Mouse (Mus musculus) regulatory T cell (primary cell): Measurements from ENCODE around the gene Wdr95.
"Not testable (repeated sequence)": the region's sequence is repeated elsewhere in the genome, so short reads cannot be mapped to it uniquely, and the experiment has no call there.

Source experiments
- in situ Hi-C: fragments of 300-600 bp; cut with MboI, MseI; formaldehyde crosslinking; loops from one replicate; pipeline ENCODE4 v1.15.1; 2025; ENCODE audit warnings: high pct_unique_total_duplicates

The Wdr95 gene

DNA sequence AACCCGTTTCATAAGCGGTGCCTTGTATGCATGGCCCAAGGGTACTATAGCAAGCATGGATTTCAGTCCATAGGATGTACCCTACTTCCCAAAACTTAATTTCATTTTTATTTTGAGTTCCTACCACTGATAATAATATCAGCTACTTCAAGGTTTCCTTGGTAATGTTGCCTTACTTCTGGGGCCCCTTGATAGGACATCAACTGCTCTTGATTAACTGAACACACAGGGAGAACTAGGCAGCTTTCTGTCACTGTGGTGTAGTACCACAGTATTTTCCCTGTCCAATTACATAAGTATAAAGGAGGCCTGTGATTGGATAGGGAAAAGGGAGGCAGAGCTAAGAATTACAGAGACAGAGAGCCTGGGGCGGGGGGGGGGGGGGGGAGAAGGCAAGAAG is 13.6 kb upstream of the Wdr95 start:
- in situ Hi-C loops, result no loop called here

DNA sequence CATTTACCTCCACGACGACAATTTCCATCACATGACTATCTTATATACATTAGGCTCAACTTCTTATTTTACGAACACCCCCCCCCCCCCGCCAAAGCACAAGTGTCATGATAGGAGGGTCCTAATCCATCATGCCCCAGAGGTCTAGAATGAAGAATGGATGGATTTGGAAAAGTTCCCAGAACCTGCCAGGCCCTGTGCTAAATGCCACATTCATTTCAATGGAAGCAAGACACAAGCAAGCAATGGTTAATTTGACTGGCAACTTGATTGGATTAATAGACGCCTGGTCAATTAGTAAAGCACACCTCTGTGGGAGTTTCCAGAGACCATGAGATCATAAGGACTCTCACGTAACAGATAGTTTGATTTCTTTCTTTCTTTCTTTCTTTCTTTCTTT is 11.4 kb upstream of the Wdr95 start:
- in situ Hi-C loops, result no loop called here

DNA sequence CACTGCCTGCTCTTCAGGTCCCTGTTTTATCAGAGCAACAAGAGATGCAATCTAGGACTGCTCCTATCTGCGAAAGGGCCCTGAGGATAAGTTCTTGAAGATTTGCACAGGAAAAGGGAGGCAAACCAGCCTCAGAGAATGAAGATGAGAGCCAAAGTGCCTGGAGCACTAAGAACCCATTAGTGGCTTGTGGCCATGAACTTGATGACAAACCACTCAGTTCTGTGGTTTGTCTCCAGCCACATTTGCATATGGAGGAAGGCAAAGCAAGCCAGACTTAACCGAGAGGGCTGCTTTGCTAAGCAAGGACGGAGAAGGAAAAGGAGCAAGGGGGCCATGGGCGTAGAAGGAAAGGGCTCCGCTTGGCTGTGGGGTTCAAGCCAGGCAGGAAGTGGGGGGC is 7.7 kb upstream of the Wdr95 start:
- in situ Hi-C loops, result loop anchor here (5.0 kb wide), 1 partner anchor 1024 kb away; no protein-coding TSS in a partner anchor

DNA sequence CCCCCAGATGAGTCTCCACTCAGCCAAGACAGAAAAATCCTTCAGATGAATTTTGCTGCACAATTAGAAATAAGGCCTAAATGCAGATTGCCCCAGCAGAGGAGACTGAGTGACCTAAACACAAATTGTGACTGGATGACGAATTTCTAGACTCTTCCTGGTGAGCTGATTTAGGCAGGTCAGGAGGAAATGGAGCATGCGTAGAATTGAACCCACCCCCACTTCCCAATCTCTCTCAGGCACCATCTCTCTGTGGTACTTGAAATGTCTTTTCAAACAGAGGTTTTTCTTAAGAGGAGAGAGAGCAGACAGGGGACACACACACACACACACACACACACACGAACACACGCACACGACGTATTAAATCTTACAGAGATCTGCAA is 4.6 kb upstream of the Wdr95 start:
- in situ Hi-C loops, result loop anchor here (5.0 kb wide), 1 partner anchor 1027 kb away; no protein-coding TSS in a partner anchor

DNA sequence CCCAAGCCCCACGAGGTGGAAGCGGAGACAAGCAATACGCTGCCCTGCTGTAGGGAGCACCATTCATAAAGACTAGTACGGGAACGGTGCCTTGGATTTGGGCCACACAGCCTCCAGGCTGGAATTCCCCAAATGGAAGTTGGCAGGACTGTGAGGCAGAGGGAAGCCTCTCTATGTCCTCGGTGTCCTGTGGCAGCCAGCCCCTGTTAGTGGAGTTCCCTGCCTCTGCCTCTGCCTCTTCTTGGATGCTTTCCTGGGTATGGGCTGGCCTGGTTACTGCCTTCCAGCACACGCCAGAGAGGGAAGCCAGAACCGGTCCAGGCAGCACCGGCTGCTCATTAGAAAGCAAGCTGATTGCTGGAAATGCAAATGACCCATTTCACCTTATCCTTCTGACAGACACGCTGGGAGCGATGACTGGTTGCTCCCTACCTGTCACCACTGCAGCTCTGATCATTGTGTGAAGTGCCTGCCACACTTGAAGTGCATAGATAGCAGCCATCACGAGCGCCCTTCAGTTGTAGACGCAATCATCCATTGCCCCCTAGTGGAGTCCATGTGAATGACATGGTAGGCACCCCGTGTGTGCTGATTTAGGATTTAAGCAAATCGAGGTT is 4.1 kb upstream of the Wdr95 start:
- in situ Hi-C loops, result loop anchor here (5.0 kb wide), 1 partner anchor 1027 kb away; no protein-coding TSS in a partner anchor

DNA sequence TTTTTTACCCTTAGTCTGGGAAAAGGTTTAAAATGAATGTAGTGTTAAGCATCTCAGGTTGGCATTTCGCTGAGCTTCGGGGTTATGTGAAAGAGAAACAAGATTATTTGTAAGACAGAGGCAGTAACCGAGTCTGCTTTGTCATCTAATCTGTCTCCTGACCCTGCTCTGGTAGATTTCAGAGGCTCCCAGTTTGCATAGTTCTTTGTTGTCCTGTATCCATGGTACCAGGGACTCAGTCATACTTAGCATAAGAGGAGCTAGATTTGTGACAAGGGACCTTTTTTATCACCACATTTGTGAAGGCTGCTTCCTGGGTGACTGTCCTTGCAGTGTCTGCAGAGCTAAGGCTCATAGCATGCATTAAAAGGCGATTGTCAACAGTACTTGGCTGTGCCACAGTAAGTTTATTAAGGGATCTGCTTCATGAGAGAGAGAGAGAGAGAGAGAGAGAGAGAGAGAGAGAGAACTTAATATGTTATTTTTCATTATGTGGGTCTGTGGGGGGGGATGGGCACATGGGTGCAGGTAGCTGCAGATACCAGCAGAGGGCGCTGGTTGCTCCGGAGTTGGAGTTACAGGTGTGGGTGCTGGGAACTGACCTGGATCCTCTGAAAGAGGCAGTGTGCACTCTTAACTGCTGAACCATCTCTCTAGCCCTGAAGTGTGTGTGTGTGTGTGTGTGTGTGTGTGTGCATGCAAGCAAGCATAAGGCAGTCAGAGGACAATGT is 3.3 kb upstream of the Wdr95 start:
- in situ Hi-C loops, result no loop called here

DNA sequence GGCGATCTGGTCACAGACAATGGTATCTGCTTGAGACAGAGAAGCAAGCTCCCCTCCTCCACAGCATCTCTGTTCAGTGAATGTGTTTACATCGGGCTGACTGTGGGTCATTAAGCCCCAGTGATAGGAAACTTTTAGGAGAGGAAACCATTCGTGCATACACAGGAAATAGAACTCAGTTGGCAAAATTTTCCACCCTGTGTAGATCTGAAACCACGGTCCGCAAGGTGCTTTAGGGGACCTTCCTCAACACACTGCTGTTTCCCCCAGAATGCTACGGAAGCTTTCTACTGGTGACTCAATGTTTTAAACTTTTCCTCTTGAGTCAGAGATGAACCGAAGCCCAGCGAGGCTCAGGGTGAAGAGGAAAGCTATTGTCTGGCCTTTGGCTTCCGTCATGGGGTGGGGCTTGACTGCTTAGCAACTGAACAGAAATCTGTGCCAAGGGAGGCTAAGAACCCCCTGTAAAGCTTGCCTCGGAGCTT is 2.0 kb upstream of the Wdr95 start:
- in situ Hi-C loops, result no loop called here

DNA sequence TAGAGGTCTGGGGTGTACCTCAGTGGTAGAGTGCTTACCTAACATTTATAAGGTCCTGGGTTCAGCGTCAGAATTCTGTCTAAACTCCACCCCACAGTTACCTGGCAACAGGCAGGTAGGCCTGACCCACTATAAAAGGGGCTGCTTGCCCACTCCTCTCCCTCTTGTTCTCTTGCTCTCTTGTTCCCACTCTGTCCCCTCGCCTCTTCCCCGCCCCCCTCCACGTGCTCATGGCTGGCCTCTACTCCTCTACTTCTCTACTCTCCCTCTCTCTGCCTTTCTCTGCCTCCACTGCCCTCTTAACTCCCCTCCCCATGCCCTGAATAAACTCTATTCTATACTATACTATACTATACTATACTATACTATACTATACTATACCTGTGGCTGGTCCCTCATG is 1.2 kb upstream of the Wdr95 start:
- in situ Hi-C loops, result not testable (repeated sequence)

DNA sequence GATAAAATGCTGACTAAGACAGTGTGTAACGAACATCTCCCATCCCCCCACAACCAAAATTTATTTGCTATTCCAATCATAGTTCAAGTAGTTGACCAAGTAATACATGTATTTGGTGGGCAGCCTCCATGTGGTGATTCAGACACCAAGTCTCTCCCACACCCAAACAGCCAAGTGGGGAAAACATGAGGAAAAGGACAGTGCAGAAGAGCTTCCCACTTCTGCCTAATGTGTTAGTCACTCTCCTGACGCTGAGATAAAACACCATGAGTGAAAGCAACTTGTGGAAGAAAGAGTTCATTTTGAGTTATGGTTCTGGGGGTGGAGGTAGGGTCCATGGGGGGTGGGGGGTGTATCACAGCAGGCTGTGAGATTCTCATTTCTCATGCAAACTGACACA is 5.4 kb downstream of the Wdr95 start:
- in situ Hi-C loops, result no loop called here

DNA sequence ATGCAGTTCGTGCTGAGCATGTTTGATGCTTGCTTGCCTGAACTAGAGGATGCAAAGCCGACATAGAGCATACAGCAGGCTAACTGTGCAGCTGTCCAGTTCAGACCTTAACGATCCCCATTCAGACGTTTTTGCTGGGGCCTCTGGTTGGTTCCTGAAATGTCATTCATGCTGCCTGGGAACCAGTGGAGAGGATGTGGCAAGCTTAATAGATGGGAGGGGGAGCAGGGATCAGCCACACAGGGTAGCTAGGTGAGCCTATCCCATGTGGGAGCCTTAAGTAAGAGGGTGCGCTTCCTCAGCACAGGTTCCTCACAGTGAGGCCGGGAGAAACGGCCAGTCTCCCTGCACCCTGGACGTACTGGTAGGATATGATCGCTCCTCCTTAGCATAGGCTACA is 7.5 kb downstream of the Wdr95 start:
- in situ Hi-C loops, result no loop called here

DNA sequence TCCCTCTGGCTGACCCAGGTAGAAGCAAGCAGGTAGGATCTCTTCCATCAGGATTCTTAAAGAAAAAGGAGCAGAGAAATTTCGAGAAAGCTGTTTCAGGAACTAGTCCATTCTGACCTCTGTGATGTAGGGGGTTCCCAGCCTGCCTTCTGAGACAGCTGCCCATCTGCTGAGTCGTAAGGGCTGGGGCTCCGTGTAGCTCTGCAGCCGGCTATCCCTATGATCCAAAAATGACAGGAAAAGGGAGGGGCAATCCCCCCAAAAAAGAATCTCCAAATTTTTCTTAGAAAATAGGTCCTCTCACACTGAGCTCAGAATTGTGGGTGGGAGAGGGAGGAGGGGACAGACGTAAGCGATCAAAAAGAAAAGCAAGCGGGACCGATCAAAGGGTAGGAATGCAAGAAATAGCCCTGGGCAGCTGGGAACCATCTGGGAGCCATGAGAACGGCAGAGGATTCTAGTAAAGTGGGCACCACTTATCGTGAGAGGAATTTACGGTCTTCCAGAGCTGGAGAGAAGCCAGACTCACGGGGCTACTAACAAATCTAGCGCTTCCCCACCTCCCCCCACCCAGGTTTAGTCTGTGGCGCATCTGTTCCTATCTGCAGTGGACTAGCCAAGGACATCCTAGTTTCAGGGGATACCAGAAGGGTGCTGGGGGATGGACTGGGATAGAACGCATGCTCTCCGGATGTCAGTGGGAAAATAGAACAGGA is 9.5 kb downstream of the Wdr95 start:
- in situ Hi-C loops, result no loop called here

DNA sequence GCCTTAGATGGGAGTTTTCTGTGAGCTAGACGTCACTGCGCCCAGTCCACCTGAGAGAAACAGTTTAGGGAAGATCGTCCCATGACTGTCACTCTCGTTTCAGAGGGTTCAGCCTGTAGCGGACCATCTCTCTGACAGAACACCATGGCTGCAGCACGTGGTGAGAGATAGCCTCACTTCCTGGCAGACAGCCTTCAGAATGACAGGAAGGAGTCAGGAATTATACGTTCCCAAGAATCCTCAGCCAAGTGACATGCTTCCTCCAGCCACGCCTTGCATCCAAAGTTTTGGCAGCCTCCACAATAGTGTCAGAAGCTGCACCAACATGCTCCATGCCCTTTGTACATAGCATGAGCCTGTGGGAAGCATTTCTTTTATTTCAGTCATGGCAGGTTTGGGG is 10.1 kb downstream of the Wdr95 start:
- in situ Hi-C loops, result no loop called here

DNA sequence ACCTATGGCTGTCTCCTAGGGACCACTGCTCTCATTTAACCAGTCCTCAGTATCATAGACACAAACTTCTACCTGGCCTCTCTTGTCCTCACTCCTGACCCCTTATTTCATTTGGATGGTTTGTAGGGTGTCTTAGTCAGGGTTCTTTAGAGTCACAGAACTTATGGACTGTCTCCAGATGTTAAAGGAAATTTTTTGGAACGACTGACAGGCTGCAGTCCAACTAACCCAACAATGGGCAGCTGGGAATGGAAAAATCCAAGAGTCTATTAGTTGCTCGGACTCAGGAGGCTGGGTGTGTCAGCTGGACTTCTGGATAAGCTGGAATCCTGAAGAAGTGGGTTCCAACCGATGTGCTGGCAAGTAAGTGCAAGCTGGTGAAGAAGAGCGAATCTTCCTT is 10.6 kb downstream of the Wdr95 start:
- in situ Hi-C loops, result no loop called here

DNA sequence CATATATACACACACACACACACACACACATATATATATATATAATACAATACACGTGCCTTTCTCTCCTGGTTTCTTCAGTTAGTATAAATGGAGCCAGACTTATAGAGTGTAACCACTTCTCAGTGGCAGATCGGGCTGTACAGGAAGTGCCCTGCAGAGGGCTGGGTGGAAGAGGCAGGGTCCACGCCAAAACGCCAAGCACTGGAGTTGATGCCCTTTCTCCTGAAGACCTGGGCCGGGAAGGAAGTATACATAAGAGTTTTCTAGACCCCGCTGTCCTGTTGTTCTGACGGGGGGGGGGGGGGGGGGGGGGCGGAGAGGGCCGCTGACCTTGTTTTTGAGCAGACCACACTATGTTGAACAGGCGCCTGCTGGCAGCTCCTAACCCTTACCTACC is 22.7 kb downstream of the Wdr95 start:
- in situ Hi-C loops, result no loop called here

DNA sequence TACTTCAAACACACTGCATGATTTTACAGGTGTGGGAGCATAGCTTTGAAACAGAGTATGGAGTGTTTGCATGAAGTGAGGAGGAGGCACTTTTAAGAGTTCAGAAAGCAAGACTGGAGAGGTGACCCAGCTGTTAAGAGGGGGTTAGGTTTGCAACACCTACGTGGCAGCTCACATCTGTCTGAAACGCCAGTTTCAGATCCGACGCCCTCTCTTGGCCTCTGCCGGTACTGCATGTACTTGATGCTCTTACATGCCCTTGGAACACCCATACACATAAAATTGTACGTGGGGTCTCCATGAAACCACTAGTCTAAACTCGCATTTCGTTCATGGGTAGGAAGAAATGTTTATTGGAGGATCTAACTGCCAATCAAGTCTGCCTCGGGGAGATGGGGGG is 24.3 kb downstream of the Wdr95 start:
- in situ Hi-C loops, result no loop called here

DNA sequence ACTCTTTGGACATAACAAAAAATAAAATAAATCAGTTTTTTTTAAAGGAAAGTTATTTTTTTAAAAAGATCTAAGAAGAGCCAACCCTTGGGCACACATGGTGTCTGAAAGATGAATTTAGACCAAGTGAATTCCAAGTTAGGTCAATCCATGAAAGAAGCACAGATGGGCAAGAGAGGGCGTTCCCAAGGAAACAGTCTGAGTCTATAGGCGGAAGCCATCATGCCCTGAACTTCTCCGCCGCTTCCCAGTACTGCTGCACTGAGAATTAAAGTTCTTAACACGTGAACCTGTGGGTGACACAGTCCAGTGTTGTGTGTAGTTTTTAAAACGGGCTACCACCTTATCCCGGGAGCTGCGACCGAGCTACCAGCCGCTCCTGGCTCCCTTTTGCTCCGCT is 24.9 kb downstream of the Wdr95 start:
- in situ Hi-C loops, result no loop called here

DNA sequence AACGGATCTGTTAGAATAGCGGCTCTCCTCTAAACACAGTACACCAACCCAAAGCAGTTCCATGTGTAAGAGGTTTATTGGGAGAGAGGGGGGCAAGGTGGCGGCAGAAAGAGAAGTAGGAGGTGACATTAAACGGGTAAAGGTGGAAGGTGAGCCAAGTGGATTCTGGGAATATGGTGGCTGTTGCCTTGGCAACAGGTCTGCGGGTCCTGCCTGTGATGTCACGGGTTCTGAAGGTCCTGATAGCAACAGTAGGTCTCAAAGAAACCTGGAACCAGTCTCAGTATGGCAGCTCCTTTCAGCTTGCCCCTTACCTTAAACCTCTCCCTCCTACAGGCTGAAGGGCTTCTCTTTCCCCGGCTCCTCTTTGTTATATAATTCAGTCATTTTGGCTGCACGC is 25.9 kb downstream of the Wdr95 start:
- in situ Hi-C loops, result no loop called here

DNA sequence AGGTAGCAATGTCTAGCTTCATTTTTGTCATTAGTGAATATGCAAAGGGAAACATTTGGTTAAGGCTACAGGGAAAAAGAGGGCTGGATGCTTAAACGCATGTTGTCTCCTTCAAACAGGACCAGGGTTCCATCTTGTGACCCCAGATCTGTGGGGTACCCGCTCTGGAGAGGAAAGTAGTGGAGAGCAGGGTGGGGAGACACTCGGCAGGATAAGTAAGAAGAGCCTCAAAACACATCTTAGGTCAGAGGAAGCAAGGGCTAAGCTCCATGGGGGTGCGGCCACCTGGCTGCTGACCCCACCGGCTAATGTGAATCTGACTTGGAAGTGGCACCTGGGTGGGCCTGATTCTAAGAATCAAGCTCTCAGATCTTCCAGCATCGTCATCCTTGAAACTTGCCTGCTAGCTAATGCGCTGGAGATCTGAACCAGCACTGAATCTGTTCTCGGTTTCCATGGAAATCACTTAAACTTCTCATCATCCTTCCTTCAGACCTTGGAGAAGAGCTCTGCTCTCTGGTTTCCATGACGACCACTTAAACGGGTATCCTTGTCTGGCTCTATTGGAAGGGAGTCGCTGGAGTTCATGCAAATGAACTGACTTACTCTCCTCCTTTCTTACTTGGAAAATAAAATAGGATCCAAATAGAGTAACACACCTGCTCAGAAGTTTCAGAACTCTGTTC is 32.6 kb downstream of the Wdr95 start:
- in situ Hi-C loops, result no loop called here

DNA sequence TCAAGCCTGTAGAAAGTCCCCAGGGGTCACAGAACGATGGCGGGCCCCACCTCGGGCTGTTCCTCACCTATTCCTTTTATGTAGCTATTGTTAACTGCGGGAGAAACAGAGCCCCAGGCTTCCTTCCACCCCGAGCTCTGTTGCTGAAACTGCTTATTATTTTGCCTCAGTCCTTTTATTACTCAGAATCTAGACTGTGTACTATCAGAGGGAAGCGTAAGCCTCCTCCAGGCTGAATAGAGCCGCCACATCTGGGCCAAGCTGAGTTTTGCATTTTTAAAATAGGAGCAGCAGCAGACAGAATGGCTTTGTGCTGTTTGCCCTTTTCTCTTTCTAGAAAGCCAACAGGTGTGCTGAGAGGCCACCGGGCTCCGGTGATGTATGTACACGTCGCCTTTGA is 37.5 kb downstream of the Wdr95 start:
- in situ Hi-C loops, result no loop called here

DNA sequence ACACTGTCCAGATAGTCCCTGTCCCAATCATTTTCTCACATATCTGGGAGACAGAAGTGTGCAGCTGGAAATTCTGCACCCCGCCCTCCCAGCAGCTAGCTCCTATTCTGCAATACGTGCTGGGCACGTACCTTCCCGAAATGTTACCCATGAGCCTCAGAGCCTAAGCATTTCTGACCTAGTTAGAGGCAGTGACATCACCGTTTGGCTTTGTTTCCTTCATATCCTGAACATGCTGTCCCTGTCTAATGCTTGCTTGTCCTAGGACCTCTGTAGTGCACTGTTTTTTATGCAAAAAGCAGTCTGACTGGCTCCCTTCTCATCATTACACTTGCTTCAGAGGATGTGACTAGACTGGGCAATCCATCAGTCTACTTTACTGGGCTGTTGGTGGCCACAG is 38.5 kb downstream of the Wdr95 start:
- in situ Hi-C loops, result no loop called here

DNA sequence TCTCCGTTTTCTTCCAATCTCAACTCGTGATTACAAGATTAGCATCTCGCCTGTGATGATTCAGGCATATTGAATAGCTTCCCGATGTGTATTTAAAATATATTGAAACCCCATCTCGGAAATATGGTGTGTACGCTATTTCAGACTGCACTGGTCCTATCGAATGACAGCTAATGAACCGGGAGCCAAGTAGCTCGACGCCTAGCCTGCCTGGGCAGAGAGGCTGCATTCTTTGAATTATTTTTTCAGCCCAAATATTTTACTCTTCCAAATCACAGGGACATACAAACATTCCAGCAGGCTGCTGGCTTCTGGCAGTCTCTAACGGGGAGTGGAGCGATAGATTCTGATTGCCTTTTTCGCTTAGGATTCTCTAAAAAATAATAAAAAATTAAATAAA is 40.5 kb downstream of the Wdr95 start:
- in situ Hi-C loops, result no loop called here

DNA sequence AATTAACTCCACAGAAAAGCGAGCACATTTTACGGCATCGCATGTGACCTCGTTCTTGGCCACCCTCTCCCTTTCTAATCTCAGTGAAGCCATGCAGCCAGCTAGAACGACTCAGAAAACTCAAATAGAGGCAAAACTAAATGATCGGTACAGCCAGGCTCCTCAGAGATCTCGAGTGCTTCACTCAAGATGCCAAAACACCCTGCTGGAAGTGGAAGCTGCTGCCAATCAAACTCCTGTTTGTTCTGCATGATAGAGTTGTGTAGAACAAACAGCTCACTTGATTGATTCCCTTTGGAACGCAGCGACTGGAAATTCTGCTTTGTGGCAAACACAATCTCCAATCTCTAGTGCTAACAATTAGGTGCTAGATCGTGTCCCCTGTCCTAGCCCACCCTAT is 48.5 kb downstream of the Wdr95 start:
- in situ Hi-C loops, result no loop called here
